Mouse (Mus musculus) heart, embryonic 11.5 days (tissue): ENCODE measurements at regions not wholly inside any gene's neighbourhood (a gene's known extent, or its start where the extent isn't known, plus 50 kb on each side); places are given as distances from the start of the nearest gene placed in this dataset.

Experiments used
- ATAC-seq: fragments of 200-750 bp; cut with Nextera tagmentation; replicated peaks from 2 replicates; pipeline ENCODE4 v1.8.0; 2017; ENCODE audit warnings: moderate library complexity; ENCODE audit not compliant: insufficient number of reproducible peaks, low FRiP score, low TSS enrichment
- H3K27ac ChIP-seq: fragments of 300-500 bp; sonication (generic); 2 replicates; pipeline ENCODE4 v1.5.1; 2014; ENCODE audit warnings: mild to moderate bottlenecking, low read depth, low read length
- H3K27me3 ChIP-seq: fragments of 300-500 bp; sonication (generic); 2 replicates; pipeline ENCODE4 v1.6.1; 2014; ENCODE audit warnings: mild to moderate bottlenecking, low read length, mixed read lengths; ENCODE audit not compliant: control insufficient read depth, insufficient read depth
- H3K36me3 ChIP-seq: fragments of 300-500 bp; sonication (generic); 2 replicates; pipeline ENCODE4 v1.6.1; 2014; ENCODE audit warnings: mild to moderate bottlenecking, low read length, moderate library complexity, mixed read lengths; ENCODE audit not compliant: control insufficient read depth, insufficient read depth
- H3K4me1 ChIP-seq: fragments of 300-500 bp; sonication (generic); 2 replicates; pipeline ENCODE4 v1.6.1; 2014; ENCODE audit warnings: low read length; ENCODE audit not compliant: control insufficient read depth, insufficient read depth
- H3K4me2 ChIP-seq: fragments of 300-500 bp; sonication (generic); 2 replicates; pipeline ENCODE4 v1.6.1; 2014; ENCODE audit warnings: mild to moderate bottlenecking, moderate library complexity
- H3K4me3 ChIP-seq: fragments of 300-500 bp; sonication (generic); 2 replicates; pipeline ENCODE4 v1.5.1; 2014; ENCODE audit warnings: low read depth, low read length
- H3K9ac ChIP-seq: fragments of 300-500 bp; sonication (generic); 2 replicates; pipeline ENCODE4 v1.6.1; 2014; ENCODE audit warnings: mild to moderate bottlenecking, low read depth, low read length, moderate library complexity
- H3K9me3 ChIP-seq: fragments of 300-500 bp; sonication (generic); replicated peaks from 2 replicates; pipeline ENCODE4 v1.6.1; 2016; ENCODE audit warnings: low read length; ENCODE audit not compliant: control insufficient read depth
- WGBS: fragments of 180-500 bp; shearing (Covaris S2); extraction: QIAGEN DNeasy Blood & Tissue Kit; methylation state at CpG from one replicate; pipeline ENCODE4 v1.1.7; 2014; ENCODE audit not compliant: insufficient replicate concordance; 5-methylcytosine and 5-hydroxymethylcytosine counted together

DNA sequence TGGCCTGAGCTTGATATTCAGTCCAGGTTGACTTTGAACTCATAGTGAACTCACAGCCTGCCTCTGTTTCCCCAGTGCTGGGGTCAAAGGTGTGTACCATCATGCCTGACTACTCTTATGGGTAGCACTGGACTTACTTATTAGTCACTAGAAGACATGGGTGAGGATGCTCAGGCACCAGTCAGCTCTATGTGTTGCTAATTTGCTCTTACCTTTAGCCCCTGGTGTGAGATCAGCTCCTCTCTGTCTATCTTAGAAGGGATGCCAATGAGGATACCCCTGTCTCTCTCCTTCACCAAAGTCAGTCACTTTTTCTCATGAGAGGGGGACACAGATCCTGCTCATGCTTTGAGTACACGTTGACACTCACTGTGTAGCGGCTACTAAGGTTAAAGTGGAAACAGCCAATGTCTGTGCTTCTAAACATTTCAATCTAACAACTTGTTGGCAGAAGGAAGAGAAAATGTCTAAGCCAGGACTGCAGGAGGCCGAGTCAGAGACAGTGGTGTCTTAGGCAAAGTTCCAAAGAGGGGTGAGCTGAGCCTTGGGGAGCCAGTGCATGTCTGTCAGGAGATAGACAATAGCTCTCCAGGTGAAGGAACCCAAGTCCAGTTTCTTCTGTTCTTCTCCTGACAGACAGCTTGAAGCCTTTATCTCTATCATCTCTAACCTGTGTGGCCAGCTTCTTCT, 78.2 kb upstream of the Mkln1 start:
- WGBS: 70% methylated on average over 3 of the region's 3 CpGs
- Histone ChIP-seq H3K4me2 (no peak overlapping the region), H3K4me1 (peaks cover 7% of the 10 kb centered on the region; the same call in 1 of the 2 replicates), H3K4me3 (no peak overlapping the region), H3K9ac (no peak overlapping the region), H3K9me3 (no peaks in the 10 kb centered on the region), H3K27me3 (no peaks in the 10 kb centered on the region), H3K36me3 (no peaks in the 10 kb centered on the region), H3K27ac (no peak overlapping the region)
- ATAC-seq: no peak

DNA sequence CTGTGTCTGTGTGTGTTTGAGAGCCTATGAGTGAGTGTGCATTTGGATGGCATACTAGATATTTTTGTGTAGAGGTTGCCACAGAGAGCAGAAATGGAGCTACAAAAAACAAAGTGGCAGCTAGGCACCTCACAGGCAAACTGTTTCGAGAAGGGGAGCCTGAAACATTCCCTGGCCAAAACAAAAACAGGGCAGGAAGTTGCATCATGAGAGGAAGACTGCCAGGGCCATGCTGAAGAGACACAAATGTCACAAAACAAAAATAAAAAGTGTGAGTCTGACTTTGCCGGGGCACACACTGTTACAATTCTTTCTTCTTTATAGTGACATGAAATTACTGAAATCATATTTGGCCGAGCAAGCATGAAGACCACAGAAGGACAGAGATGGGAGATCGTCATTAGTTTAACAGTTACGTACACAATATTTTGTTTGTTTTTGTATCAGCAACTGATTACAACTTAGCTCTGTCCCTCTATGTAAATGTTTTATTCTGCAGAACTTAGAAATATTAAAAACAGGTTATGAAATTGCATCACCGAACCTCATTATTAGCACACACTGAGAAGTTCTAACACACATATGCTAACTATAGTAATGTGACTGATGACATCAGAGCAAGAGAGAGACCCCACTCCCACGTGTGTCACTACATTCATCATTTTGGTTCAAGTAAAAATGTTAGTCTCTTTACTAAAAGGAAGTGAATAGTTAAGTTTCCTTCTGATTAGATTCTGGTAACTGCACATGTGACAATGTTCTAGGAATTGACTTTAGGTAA, 77.3 kb upstream of the Mkln1 start:
- no peak overlapping the region for H3K9ac ChIP-seq
- no peak overlapping the region for H3K4me2 ChIP-seq
- H3K9me3 ChIP-seq: no peaks in the 10 kb centered on the region
- ATAC-seq: no peak
- peaks cover 7% of the 10 kb centered on the region; the same call in 1 of the 2 replicates for H3K4me1 ChIP-seq
- WGBS: 68% methylated on average over 7 of the region's 7 CpGs
- no peaks in the 10 kb centered on the region for H3K27me3 ChIP-seq
- no peak overlapping the region for H3K27ac ChIP-seq
- H3K4me3 ChIP-seq: no peak overlapping the region
- no peaks in the 10 kb centered on the region for H3K36me3 ChIP-seq

GRCm38 (mm10) chr6:31321902-31322301, 76.6 kb upstream of the Mkln1 start:
- Histone ChIP-seq H3K4me2 (no peak overlapping the region), H3K4me1 (peaks cover 7% of the 10 kb centered on the region; the same call in 1 of the 2 replicates), H3K9me3 (no peaks in the 10 kb centered on the region), H3K4me3 (no peak overlapping the region), H3K27ac (no peak overlapping the region), H3K36me3 (no peaks in the 10 kb centered on the region), H3K9ac (no peak overlapping the region), H3K27me3 (no peaks in the 10 kb centered on the region)
- WGBS: 58% methylated on average over 10 of the region's 10 CpGs
- no peak for ATAC-seq

DNA sequence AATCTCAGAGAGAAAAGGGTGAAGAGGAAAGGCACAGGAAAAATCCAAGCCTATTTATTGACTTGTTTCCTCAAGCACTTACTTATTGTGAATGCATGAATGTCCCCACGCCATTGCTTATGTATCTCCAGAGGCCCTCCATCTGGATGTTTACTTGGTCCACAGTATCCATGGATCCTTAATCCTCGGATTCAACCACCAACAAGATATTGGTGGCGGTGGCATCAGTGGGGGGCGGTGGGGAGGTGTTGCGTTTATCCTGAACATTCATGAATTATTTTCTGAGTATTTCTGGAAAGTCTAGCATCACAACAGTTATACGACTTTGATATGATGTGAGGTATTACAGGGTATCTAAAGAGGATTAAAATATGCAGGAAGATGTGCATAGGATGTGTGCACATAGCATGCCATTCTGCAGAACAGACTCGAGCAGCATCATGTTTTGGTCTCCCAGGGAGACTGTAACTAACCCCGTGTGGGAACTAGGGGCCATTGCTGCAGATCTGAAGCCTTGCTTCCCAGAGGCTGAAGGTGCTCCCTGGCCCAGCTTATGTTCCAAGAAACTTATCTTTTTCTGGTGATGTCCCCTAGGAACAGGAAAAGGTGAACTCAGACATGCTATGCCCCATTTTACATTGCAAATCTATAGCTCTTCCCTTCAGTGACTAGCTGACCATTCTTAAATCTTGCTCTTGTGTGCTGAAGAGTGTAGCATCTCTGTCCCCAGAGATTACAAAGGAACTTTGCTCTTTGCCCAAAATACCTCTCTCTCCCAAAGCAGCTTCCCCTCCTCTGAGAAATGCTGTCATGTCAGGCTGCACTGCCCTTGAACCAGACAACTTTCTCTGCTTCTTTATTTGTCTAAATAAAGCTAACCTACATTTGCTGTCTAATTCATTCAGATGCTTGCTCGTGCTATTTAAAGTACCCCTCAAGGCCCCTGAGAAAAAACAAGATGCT, 75.0 kb upstream of the Mkln1 start:
- H3K36me3 ChIP-seq: no peaks in the 10 kb centered on the region
- ATAC-seq: no peak
- WGBS: 69% methylated on average over 9 of the region's 9 CpGs
- H3K4me3 ChIP-seq: no peak overlapping the region
- H3K4me2 ChIP-seq: no peak overlapping the region
- no peak overlapping the region for H3K27ac ChIP-seq
- no peaks in the 10 kb centered on the region for H3K4me1 ChIP-seq
- H3K27me3 ChIP-seq: no peaks in the 10 kb centered on the region
- no peaks in the 10 kb centered on the region for H3K9me3 ChIP-seq
- no peak overlapping the region for H3K9ac ChIP-seq

DNA sequence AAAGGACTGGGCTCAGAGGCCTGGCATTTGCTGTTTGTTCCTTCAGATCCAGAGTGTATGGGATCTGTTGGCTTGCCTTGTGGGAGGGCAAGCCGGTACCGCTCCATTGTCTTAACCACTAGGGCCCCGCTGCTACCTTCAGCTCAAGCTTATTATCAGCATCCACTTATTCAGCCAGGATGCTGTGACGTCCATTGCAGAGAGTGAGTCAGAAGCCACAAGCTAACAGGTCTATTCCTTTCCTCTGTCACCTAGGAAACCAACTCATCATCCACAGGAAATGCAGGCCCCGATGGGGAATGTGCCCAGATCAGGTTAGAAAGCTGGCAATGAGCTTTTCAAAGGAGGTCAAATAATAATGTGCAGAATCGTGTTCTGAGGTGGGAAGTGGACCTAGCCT, 73.8 kb upstream of the Mkln1 start:
- Histone ChIP-seq H3K36me3 (no peaks in the 10 kb centered on the region), H3K9me3 (no peaks in the 10 kb centered on the region), H3K4me3 (no peak overlapping the region), H3K9ac (no peak overlapping the region), H3K27ac (no peak overlapping the region), H3K4me2 (no peak overlapping the region), H3K4me1 (no peaks in the 10 kb centered on the region), H3K27me3 (no peaks in the 10 kb centered on the region)
- no peak for ATAC-seq
- WGBS: 56% methylated on average over 6 of the region's 6 CpGs

DNA sequence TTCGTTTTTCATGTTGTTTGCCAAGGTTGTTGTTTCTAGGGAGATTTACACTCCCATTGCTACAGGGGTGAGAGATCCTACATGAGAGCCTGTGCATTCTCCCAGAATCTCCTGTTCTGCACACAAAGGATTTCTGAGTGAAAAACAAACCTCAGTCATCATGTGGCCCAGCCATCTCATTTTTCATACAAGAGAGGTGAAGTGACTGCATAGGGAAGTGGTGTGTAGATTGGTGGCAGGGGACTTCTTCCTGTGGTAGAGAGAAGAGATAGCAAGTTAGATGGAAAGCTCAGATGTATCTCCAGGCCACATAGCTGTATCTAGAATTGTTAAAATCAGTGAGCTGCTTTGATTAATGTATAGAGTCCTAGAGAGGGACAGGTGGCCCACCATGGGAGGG, 72.9 kb upstream of the Mkln1 start:
- no peaks in the 10 kb centered on the region for H3K27me3 ChIP-seq
- 73% methylated on average over 1 of the region's 1 CpGs for WGBS

DNA sequence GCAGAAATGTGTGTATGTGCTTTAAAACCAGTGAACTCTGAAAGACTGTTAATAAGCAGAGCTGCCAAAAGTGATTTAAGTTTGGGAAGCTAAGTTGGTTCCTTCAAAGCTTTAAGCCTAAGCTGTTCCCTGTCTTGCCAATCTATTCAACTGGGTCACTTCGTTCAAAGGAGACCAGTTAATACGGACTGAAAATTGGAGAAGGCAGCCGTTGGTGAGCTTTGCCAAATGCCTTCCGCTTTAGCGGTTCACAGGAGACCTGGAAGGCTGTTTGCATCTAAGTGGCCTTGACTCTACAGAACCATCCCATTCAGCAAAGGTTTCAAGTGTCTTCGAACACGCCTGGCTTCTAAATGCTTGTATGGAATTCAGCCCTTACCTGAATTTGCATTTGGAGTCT, 68.2 kb upstream of the Mkln1 start:
- Histone ChIP-seq H3K4me3 (no peak overlapping the region), H3K4me1 (no peaks in the 10 kb centered on the region), H3K27ac (no peak overlapping the region), H3K27me3 (no peaks in the 10 kb centered on the region), H3K9me3 (no peaks in the 10 kb centered on the region), H3K4me2 (no peak overlapping the region), H3K9ac (no peak overlapping the region), H3K36me3 (no peaks in the 10 kb centered on the region)
- no peak for ATAC-seq
- WGBS: 81% methylated on average over 7 of the region's 7 CpGs

More for the DNA sequence above, 72.9 kb upstream of the Mkln1 start:
- no peaks in the 10 kb centered on the region for H3K36me3 ChIP-seq
- no peak overlapping the region for H3K4me2 ChIP-seq
- H3K9me3 ChIP-seq: no peaks in the 10 kb centered on the region
- no peak overlapping the region for H3K9ac ChIP-seq
- ATAC-seq: no peak
- H3K4me1 ChIP-seq: no peaks in the 10 kb centered on the region
- H3K27ac ChIP-seq: no peak overlapping the region
- H3K4me3 ChIP-seq: no peak overlapping the region

GRCm38 (mm10) chr6:31330868-31331267, 67.7 kb upstream of the Mkln1 start:
- Histone ChIP-seq H3K9me3 (no peaks in the 10 kb centered on the region), H3K4me2 (no peak overlapping the region), H3K27ac (no peak overlapping the region), H3K27me3 (no peaks in the 10 kb centered on the region), H3K4me1 (no peaks in the 10 kb centered on the region), H3K4me3 (no peak overlapping the region), H3K9ac (no peak overlapping the region), H3K36me3 (no peaks in the 10 kb centered on the region)
- ATAC-seq: no peak
- 80% methylated on average over 3 of the region's 3 CpGs for WGBS
